Mouse (Mus musculus): ENCODE results near the gene Itsn1. TPM values are rescaled to one million over a fixed set of nuclear protein-coding genes. Genes with fewer than 3 reads are reported as not detected.

Itsn1 gene
- 100 to 1,000 TPM; 116 to 158 (median 148) TPM for total RNA-seq (2022)

GRCm38 (mm10) chr16:91729066-91729482 is at the start of gene Itsn1:
Gene Itsn1 (plus strand): TSS chr16:91729281.
- peak; percentile 89 to 98 for DNase-seq (ENCODE audit: low spot score in 2 of 2)

GRCm38 (mm10) chr16:91680656-91681055 is 48.4 kb upstream of the Itsn1 start:
- DNase-seq (ENCODE audit: low spot score in 2 of 2) = no peak

GRCm38 (mm10) chr16:91685526-91685925 is 43.6 kb upstream of the Itsn1 start:
- DNase-seq (ENCODE audit: low spot score in 2 of 2) = no peak

- no peak for DNase-seq (ENCODE audit: low spot score in 2 of 2)
Measured at GRCm38 (mm10) chr16:91686369-91686768, 42.7 kb upstream of the Itsn1 start.

- no peak for DNase-seq (ENCODE audit: low spot score in 2 of 2)
Measured at GRCm38 (mm10) chr16:91688023-91688618, 41.0 kb upstream of the Itsn1 start.

DNA sequence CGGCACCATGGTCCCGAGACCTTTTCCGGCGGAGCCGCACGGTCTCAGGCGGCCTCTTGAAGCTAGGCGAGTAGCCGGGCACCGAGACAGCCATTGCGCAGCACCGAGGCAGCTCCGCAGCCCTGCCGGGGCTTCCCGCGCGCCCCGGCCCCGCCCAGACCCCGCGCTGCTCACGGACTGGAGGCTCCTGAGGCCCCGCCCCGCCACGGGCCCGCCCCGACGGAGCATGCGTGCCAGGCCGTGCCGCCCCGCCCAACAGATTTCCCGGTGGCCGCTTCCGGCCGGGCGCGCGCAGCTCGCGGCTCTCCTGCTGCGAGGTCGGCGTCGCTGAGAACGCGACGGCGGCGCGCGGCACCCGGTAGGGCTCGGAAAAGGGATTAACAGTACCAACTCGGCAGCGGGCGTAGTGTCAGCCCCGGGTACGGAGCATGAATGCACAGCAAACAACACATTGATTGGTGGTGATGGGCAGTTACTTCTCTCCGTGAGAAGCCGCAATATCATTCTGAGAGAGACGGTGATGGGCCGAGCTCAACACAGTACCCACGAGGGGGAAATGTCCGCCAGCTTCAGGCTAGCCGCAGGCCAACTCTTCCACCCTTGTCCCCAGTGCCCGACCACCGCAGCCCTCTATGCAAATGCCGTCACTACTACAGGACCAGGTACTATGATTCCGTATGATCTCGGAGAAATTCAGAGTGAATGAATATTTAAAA is 40.3 kb upstream of the Itsn1 start, which contains the start of gene Donson:
TSS of gene Donson (minus strand) at position 152 of the 716 bp plus-strand sequence.
- DNase-seq (ENCODE audit: low spot score in 2 of 2) = peak; percentile 75 to 89

GRCm38 (mm10) chr16:91689791-91690190 is 39.3 kb upstream of the Itsn1 start:
- no peak for DNase-seq (ENCODE audit: low spot score in 2 of 2)

DNA sequence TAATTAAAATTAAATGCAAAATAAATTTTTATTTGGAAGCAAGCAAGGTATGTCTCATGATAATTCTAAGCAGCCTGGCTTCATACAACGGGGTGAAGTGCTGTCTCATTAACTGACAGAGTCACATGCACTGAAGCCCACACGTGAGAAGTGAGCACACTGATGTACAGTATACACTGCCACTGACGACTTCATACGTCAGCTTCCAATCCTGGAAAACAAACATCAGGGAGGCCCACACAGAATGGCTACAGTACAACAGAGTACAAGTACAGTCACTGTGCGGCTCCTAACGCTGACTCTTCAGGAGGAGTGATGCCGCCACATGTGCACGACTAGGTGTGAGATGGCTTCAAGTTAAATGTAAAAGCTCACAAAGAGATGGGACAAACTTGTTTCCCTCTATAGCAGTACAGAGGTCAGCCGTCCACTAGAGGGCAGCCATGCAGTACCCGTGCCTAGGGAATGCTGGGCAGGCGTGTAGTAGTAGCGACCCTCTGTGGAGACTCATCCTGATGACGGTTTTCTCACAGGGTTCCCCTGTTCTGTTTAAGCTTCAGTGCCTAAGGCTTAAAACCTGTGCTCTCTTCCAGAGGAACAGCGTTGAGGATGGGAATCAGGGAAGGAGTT is 34.5 kb upstream of the Itsn1 start:
- peak in 1 of 2 experiments; percentile 43 for DNase-seq (ENCODE audit: low spot score in 2 of 2)

GRCm38 (mm10) chr16:91695108-91695755 is 33.8 kb upstream of the Itsn1 start:
- no peak for DNase-seq (ENCODE audit: low spot score in 2 of 2)

DNA sequence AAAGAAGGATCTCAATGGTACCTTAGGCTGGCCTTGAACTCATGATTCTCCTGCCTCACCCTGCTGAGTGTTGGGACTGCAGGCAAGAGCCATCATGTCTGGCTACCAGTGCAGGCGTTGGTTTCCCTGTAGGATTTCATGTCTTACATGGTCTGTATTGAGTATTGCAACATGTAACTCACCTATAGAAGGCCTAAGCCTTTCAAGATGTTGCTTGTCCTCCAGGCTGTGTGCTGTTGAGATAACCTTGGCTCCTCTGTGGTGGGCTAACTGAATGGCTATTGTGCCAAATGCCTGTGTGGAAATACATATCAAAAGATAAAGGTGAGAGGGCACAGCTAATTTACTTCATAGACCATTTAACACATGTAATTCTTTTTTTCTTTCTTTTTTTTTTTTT is 30.1 kb upstream of the Itsn1 start:
- no peak for DNase-seq (ENCODE audit: low spot score in 2 of 2)

DNA sequence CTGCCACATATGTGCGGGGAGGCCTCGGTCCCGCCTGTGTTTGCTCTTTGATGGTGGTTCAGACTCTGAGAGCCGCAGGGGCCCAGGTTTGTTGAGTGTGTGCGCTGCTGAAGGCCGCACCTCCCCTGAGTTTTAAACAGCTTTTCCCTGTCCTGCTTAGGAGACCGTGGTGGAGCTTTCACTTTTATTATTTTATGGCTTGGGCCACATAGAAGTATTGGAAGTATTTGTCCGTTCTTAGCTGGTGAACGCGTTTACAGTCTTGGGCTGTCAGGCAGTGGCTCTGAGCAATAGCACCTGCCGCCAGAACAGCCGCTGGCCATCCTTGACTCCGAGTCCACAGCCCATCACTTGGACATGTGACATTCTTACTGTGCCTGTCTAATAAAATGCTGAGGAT is 27.2 kb upstream of the Itsn1 start:
- DNase-seq (ENCODE audit: low spot score in 2 of 2) = no peak

GRCm38 (mm10) chr16:91702771-91703188 is 26.3 kb upstream of the Itsn1 start:
- no peak for DNase-seq (ENCODE audit: low spot score in 2 of 2)

DNA sequence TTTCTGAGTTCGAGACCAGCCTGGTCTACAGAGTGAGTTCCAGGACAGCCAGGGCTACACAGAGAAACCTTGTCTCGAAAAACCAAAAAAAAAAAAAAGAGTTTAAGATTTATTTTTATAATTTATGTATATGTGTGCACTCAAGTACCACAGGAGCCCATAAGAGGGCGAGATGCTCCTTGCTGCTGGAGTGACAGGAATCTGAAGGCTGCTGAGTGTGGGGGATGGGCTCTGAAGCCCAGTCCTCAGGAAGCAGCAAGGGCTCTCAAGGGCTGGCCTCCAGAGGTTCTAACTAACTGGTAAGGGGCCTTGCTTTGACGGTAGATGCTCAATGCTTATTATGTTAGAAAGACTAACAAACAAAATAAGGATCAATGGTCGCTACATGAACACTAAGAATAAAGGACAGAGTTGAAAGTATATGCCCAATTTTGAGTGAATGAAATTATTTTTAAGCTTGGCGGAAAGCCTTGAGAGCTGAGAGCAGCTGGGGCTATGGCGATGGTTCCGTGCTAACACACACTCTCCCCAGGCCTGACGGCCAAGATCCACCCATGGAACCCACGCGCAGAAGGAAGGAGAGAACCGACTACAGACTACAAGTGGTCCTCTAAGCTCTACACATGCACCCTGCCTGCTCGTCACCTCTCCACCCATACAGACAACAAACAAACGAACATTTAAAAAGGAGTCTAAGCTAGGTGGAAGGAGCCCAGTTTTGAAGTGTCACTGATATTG is 24.3 kb upstream of the Itsn1 start:
- peak in 1 of 2 experiments; percentile 32 for DNase-seq (ENCODE audit: low spot score in 2 of 2)

DNA sequence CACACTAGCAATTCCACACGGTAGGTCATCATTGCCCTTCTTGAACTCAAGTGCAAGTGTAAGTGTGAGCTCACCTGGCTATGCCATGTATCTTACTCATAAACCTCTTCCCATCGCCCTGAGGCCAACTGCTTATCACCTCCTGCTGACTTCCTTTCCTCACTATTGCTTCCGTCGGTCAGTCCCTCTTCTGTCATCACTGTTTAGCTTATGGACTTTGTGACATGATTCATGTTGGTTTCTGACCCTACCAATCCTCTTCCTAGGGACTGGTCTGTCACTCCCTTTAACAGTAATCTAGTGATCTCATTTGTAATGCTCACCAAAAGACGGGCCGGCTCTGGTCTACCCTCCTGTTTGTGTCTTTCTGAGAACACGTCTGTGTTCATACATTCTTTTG is 18.8 kb upstream of the Itsn1 start:
- no peak for DNase-seq (ENCODE audit: low spot score in 2 of 2)

DNA sequence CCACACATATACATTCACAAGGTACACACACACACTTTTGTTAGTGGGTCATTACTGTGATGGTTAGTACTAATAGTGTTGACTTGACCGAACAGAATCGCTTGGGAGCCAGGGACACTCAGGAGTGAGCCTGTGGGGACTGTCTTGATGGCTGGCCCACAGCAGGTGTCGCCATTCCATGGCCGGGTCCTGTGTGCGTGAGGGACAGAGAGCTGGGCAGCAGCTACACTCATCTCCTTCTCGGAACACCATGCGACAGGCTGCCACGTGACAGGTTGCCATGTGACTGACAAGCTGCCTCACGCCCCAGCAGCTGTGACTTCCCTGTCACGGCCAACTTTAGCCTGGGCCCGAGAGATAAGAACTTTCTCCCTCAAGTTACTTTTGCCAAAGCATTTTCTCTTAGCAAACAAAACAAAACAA is 12.1 kb upstream of the Itsn1 start:
- no peak for DNase-seq (ENCODE audit: low spot score in 2 of 2)

DNA sequence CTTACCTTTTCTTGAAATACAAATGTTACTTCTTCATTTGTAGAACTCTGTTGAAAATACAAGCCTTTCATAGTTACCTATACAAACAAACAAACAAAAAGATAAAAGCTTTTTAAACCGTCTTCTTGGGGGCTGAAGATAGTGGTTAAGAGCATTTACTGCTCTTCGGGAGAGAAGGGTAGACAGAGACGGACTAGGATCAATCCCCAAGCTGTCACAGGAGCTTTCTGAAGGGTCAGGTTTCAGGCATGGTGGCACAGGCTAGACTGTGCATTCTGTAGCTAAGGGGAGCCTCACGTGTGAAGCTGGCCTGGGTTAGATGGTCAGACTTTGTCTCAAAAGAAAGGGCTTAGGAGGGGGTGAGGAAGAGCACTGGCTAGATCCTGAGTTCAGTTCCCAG is 11.7 kb upstream of the Itsn1 start:
- no peak for DNase-seq (ENCODE audit: low spot score in 2 of 2)

GRCm38 (mm10) chr16:91724247-91724646 is 4.8 kb upstream of the Itsn1 start:
- peak; percentile 24 to 39 for DNase-seq (ENCODE audit: low spot score in 2 of 2)

- DNase-seq (ENCODE audit: low spot score in 2 of 2) = no peak
Measured at GRCm38 (mm10) chr16:91727433-91727832, 1.6 kb upstream of the Itsn1 start.

DNA sequence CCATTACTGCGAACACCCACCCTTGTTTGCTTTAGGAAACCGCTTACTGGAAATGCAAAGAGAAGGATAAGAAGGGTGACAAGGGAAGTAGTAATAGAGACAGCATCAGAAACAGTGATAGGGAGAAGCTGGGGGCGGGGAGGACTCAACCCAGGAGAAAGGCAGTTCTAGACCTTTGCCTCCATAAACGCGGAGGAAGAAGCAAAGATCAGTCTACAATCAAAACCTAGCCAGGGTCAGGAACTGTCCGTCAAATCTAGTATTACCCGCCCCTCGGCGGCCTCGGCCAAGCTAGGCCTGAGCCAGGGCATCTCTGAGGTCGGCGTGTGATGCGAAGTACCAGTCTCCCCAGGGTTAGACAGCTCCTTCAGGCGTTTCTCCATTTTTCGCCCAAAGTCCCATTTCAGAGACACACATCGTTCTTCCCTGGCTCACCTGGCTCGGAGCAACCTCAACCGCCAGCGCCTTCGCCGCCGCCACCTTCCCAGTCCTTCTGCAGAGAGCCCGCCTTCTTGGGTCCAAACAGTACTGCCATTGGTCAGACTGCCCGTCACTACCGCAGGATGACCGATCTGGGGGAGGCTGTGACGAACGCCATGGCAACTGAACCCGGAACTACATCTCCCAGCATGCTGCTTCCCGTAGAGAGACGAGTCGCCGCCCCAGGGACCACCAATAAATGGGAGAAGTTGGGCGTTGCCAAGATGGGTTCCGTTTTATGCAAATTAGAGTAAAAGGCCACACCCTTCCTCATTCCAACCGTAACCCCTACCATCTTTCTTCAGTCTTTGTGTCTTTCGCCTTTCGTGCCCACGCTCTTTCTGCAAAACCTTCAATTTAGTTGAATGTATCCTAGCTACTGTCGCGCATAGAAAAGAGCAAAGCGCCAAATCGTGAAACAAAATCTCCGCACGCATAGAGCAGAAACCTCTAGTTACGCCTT is 687 bp upstream of the Itsn1 start, which contains the start of gene Cryzl1:
TSS of gene Cryzl1 (minus strand) at position 853 of the 943 bp plus-strand sequence.
- peak; percentile 93 to 100 for DNase-seq (ENCODE audit: low spot score in 2 of 2)
